ENCODE assay signal across 8 mouse cellular contexts in genomic region chr6:4418941-4419351, GRCm38 (mm10).
DNase-seq lines count a peak whose midpoint lies in the region; ATAC-seq and TF ChIP-seq lines count a peak whose summit lies in the region.

No protein-coding gene starts in this region.

- no peak for TF ChIP-seq CTCF in intestine, postnatal 0 days (IDR thresholded peaks at IDR 0.05; ENCODE audit: low read depth)

- H3K9ac ChIP-seq in intestine, postnatal 0 days (ENCODE audit: low read depth, low read length) = no peak overlapping the region
- no peak overlapping the region for H3K9ac ChIP-seq in midbrain, embryonic 16.5 days (ENCODE audit: low read depth, low read length)

- no peaks in the 10 kb centered on the region for H3K36me3 ChIP-seq in intestine, postnatal 0 days (ENCODE audit: control insufficient read depth, insufficient read depth)
- no peaks in the 10 kb centered on the region for H3K36me3 ChIP-seq in midbrain, embryonic 16.5 days (ENCODE audit: control insufficient read depth, insufficient read depth, low read length)

- H3K27ac ChIP-seq in intestine, postnatal 0 days (ENCODE audit: low read depth, low read length) = peak overlapping the region; percentile 50; the same call in 1 of the 2 replicates
- H3K27ac ChIP-seq in midbrain, embryonic 16.5 days (ENCODE audit: low read length) = no peak overlapping the region

- no peak overlapping the region for H3K4me3 ChIP-seq in intestine, postnatal 0 days (ENCODE audit: low read depth, low read length)
- no peak overlapping the region for H3K4me3 ChIP-seq in midbrain, embryonic 16.5 days (ENCODE audit: low read depth, low read length)

- no peaks in the 10 kb centered on the region for H3K27me3 ChIP-seq in intestine, postnatal 0 days (replicated peaks; ENCODE audit: control insufficient read depth, insufficient read depth, low read length)
- no peaks in the 10 kb centered on the region for H3K27me3 ChIP-seq in midbrain, embryonic 16.5 days (ENCODE audit: control insufficient read depth, insufficient read depth, low read depth, low read length)

- peak; percentile 57; the same call in 1 of the 2 replicates for ATAC-seq in frontal cortex, adult (ENCODE audit: low TSS enrichment)
- ATAC-seq in intestine, postnatal 0 days = no peak
- no peak for ATAC-seq in midbrain, embryonic 16.5 days

- WGBS in intestine, postnatal 0 days = 52% methylated on average over 5 of the region's 5 CpGs
- 82% methylated on average over 5 of the region's 5 CpGs for WGBS in midbrain, embryonic 16.5 days

- H3K9me3 ChIP-seq in intestine, postnatal 0 days (ENCODE audit: control insufficient read depth) = no peaks in the 10 kb centered on the region
- H3K9me3 ChIP-seq in midbrain, embryonic 16.5 days (replicated peaks; ENCODE audit: control insufficient read depth, low read length, poor library complexity, severe bottlenecking) = no peaks in the 10 kb centered on the region

- DNase-seq in frontal cortex, postnatal 25 days (ENCODE audit: low spot score in 2 of 2) = no peak
- peak; percentile 91 for DNase-seq in fibroblast of lung, adult 2 months (ENCODE audit: low read depth)
- peak; percentile 18 for DNase-seq in ovary, postnatal 36 days (ENCODE audit: low spot score)
- DNase-seq in B cell, adult 2 months = no peak
- DNase-seq in cerebellum, adult 18-20 months = no peak

- no peaks in the 10 kb centered on the region for H3K4me1 ChIP-seq in intestine, postnatal 0 days (replicated peaks; ENCODE audit: control insufficient read depth, insufficient read depth, low read length)
- peaks cover 6% of the 10 kb centered on the region; the same call in 1 of the 2 replicates for H3K4me1 ChIP-seq in midbrain, embryonic 16.5 days (ENCODE audit: control insufficient read depth, insufficient read depth, low read length)

- no peak overlapping the region for H3K4me2 ChIP-seq in intestine, postnatal 0 days (replicated peaks; ENCODE audit: low read depth)
- no peak overlapping the region for H3K4me2 ChIP-seq in midbrain, embryonic 16.5 days (ENCODE audit: low read length)

Comparison
In these comparisons a context has a peak if more than half of its experiments do, and no peak if none do; other contexts are left out.
1. DNase-seq: peak in fibroblast of lung, adult 2 months (single experiment) and ovary, postnatal 36 days (single experiment); none in frontal cortex, postnatal 25 days (0 of 2), B cell, adult 2 months (0 of 2) and cerebellum, adult 18-20 months (0 of 2).